Mouse (Mus musculus): ENCODE results near the gene Dchs1. TPM values are rescaled to one million over a fixed set of nuclear protein-coding genes. Genes with fewer than 3 reads are reported as not detected.

Dchs1 gene
- polyA plus RNA-seq, 1 experiment from 2014 or later = 16.5 TPM

DNA sequence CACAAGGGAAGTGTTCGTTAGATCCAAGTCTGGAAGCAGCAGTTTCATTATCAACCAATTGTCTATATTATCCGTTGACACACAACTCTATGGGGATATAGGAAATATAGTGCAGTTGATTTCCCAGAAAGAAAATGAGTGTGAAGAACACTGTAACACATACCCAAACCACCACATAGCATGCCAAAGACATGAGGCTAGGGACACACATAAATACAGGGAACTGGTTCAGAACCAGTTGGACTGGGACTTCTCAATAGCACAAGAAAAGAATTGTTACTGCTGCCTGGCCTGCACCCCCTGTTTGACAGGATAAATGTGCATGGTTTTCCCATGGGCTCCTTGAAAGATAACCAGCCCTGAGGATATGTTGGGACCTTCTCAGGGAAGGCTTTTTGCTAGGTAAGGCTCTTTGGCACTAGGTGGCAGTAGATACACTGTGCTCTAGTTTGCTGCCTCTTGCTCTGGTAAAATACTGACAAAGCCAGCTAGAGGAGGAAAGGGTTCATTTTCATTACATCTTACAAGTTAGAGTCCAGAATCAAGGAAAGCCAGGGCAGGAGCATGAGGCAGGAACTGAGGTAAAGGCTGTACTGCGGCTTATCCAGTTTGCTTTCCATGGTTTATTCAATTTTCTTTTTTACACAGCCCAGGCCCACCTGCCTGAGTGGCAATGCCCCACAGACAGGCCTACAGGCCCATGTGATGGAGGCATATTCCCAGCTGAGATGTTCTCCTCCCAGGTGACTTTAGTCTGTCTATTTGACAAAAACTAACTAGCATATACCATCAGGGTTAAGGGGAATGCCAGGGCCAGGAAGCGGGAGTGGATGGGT, 61.1 kb downstream of the Dchs1 start:
- ATAC-seq = peak; percentile 84
- Histone ChIP-seq H3K36me3 (ENCODE audit: poor library complexity, severe bottlenecking) (peaks cover 19% of the 10 kb centered on the region), H3K27ac (no peak overlapping the region; the same call in 1 of the 2 replicates), H3K4me1 (peaks cover 17% of the 10 kb centered on the region; the same call in 1 of the 2 replicates), H3K9me3 (replicated peaks) (no peaks in the 10 kb centered on the region), H3K4me3 (no peak overlapping the region), H3K27me3 (no peaks in the 10 kb centered on the region), H3K9ac (no peak overlapping the region), H3K4me2 (no peak overlapping the region)
- 78% methylated on average over 4 of the region's 4 CpGs for WGBS

DNA sequence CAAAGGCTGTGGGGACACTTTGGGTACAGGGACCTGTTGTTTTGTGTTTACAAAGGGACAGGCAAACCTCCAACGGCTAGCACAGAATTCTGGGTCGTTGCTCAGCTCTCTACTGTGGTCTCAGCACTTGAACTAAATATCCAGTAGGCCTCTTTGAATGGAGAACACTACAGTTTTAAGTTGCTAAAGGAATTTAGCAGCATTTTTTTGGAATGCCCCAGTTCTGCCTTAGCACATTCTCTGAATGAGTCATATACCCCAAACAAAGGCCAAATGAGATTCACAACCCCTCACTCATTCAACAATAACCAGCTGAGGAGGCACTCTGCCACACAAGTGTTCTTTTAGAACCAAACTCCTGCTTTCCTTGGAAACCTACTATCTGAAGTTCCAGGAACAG, 65.5 kb downstream of the Dchs1 start:
- no peaks in the 10 kb centered on the region for H3K27me3 ChIP-seq
- H3K4me1 ChIP-seq = no peaks in the 10 kb centered on the region
- no peak for ATAC-seq
- no peak overlapping the region for H3K27ac ChIP-seq
- H3K9ac ChIP-seq = no peak overlapping the region
- 80% methylated on average over 2 of the region's 2 CpGs for WGBS
- H3K9me3 ChIP-seq (replicated peaks) = no peaks in the 10 kb centered on the region
- H3K36me3 ChIP-seq (ENCODE audit: poor library complexity, severe bottlenecking) = no peaks in the 10 kb centered on the region
- H3K4me3 ChIP-seq = no peak overlapping the region
- H3K4me2 ChIP-seq = no peak overlapping the region

DNA sequence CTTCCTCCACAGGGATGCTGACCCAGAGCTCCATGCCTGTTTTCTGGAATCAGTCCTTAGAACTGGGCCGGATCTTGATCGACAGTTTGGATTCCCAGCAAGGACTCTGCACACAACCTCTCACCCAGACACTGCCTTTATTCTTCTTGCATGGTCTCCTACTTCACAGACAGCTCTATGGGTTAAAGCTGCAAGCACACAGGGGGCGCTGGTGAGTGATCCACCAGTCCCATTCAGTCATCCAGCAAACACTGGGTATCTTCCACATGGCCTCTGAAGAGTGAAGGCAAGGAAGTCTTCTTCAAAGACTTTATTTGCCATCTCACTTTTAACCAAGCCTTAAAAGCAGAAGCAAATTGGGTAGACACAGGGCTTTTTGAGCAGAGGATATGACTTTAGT, 72.1 kb downstream of the Dchs1 start:
- Histone ChIP-seq H3K36me3 (ENCODE audit: poor library complexity, severe bottlenecking) (no peaks in the 10 kb centered on the region), H3K27me3 (no peaks in the 10 kb centered on the region), H3K27ac (no peak overlapping the region), H3K9ac (no peak overlapping the region), H3K4me1 (no peaks in the 10 kb centered on the region), H3K4me2 (no peak overlapping the region), H3K4me3 (no peak overlapping the region), H3K9me3 (replicated peaks) (no peaks in the 10 kb centered on the region)
- 65% methylated on average over 3 of the region's 3 CpGs for WGBS
- no peak for ATAC-seq

GRCm38 (mm10) chr7:105708733-105709132, 78.7 kb downstream of the Dchs1 start:
- 91% methylated on average over 5 of the region's 5 CpGs for WGBS
- Histone ChIP-seq H3K36me3 (ENCODE audit: poor library complexity, severe bottlenecking) (no peaks in the 10 kb centered on the region), H3K27me3 (no peaks in the 10 kb centered on the region), H3K9ac (no peak overlapping the region), H3K4me3 (no peak overlapping the region), H3K4me2 (no peak overlapping the region), H3K27ac (no peak overlapping the region), H3K9me3 (replicated peaks) (no peaks in the 10 kb centered on the region), H3K4me1 (no peaks in the 10 kb centered on the region)
- ATAC-seq = no peak

DNA sequence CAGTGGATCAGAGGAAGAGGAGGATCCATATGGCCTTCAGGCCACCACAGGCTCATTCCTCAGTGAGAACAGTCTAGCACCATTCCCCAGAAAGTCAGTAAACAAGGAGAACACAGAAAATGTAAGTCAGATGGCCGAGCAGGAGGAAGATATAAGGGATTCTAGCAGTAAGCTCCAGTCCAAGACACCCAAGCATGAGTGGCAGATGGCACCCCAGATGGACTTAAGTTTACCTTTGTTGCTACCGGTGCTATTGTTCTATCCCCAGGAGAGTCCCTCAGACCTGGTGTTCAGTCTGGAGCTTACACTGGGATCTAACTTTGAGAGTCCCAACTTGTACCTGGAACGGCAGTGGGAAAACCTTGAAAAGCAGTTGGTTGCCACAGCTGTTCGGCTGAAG, 83.6 kb downstream of the Dchs1 start:
- Histone ChIP-seq H3K36me3 (ENCODE audit: poor library complexity, severe bottlenecking) (no peaks in the 10 kb centered on the region), H3K9ac (no peak overlapping the region), H3K4me1 (no peaks in the 10 kb centered on the region), H3K9me3 (replicated peaks) (no peaks in the 10 kb centered on the region), H3K27ac (no peak overlapping the region), H3K27me3 (no peaks in the 10 kb centered on the region), H3K4me2 (no peak overlapping the region), H3K4me3 (no peak overlapping the region)
- WGBS = 84% methylated on average over 4 of the region's 4 CpGs
- ATAC-seq = no peak

DNA sequence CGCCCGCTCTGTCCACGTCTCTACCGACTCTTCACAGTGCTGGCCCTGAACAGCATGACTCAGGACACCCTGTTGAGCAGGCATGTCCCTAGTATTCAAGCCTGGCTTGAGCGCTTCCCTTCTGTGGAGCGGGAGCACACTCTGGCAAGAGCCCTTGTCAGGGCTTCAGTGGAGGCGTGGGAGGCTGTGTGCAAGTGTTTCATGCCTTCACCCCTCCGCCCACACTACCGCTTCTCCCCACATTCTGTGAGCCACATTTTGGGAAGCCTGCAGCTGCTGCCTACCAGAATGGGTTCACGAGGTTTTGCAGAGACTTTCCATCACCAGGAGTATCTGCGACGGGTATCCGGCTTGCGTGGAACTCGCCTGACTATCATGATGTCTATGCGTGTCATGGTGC, 84.3 kb downstream of the Dchs1 start:
- no peak for ATAC-seq
- Histone ChIP-seq H3K27me3 (no peaks in the 10 kb centered on the region), H3K9ac (no peak overlapping the region), H3K4me1 (no peaks in the 10 kb centered on the region), H3K4me3 (no peak overlapping the region), H3K36me3 (ENCODE audit: poor library complexity, severe bottlenecking) (no peaks in the 10 kb centered on the region), H3K9me3 (replicated peaks) (no peaks in the 10 kb centered on the region), H3K27ac (no peak overlapping the region), H3K4me2 (no peak overlapping the region)
- WGBS = 86% methylated on average over 16 of the region's 16 CpGs

Other genes starting within 250 kb of the Dchs1 start
- gene Smpd1, start 233.3 kb downstream of the Dchs1 start, polyA plus RNA-seq (2015; fragmentation: Nextera tagmentation; extraction: Ambion mirVana) = 48.5 and 53.9 TPM in 2 replicates
- 186 and 199 TPM in 2 replicates for gene Apbb1, start 206.0 kb downstream of the Dchs1 start, polyA plus RNA-seq (2015; fragmentation: Nextera tagmentation; extraction: Ambion mirVana)
- 0.26 TPM in 1 of 2 replicates, not detected in the other for gene Hpx, start 187.5 kb downstream of the Dchs1 start, polyA plus RNA-seq (2015; fragmentation: Nextera tagmentation; extraction: Ambion mirVana)
- gene Trim3, start 154.1 kb downstream of the Dchs1 start, polyA plus RNA-seq (2015; fragmentation: Nextera tagmentation; extraction: Ambion mirVana) = 45.0 and 51.6 TPM in 2 replicates
- 154 and 163 TPM in 2 replicates for gene Timm10b, start 147.6 kb downstream of the Dchs1 start, polyA plus RNA-seq (2015; fragmentation: Nextera tagmentation; extraction: Ambion mirVana)
- gene Arfip2, start 147.2 kb downstream of the Dchs1 start, polyA plus RNA-seq (2015; fragmentation: Nextera tagmentation; extraction: Ambion mirVana) = 76.1 and 76.4 TPM in 2 replicates
- gene Gm45799, start 147.1 kb downstream of the Dchs1 start, polyA plus RNA-seq (2015; fragmentation: Nextera tagmentation; extraction: Ambion mirVana) = 7.7 and 17.8 TPM in 2 replicates
- gene Dnhd1, start 136.8 kb downstream of the Dchs1 start, polyA plus RNA-seq (2015; fragmentation: Nextera tagmentation; extraction: Ambion mirVana) = 0.98 and 1.0 TPM in 2 replicates
- 179 and 185 TPM in 2 replicates for gene Ilk, start 51.1 kb downstream of the Dchs1 start, polyA plus RNA-seq (2015; fragmentation: Nextera tagmentation; extraction: Ambion mirVana)
- gene Rrp8, start 50.3 kb downstream of the Dchs1 start, polyA plus RNA-seq (2015; fragmentation: Nextera tagmentation; extraction: Ambion mirVana) = 31.2 and 35.4 TPM in 2 replicates
- 137 and 141 TPM in 2 replicates for gene Taf10, start 43.3 kb downstream of the Dchs1 start, polyA plus RNA-seq (2015; fragmentation: Nextera tagmentation; extraction: Ambion mirVana)
- gene Tpp1, start 35.4 kb downstream of the Dchs1 start, polyA plus RNA-seq (2015; fragmentation: Nextera tagmentation; extraction: Ambion mirVana) = 29.5 and 36.8 TPM in 2 replicates
- gene Mrpl17, start 23.4 kb upstream of the Dchs1 start, polyA plus RNA-seq (2015; fragmentation: Nextera tagmentation; extraction: Ambion mirVana) = 244 and 255 TPM in 2 replicates
- 0.29 TPM in 1 of 2 replicates, not detected in the other for gene Gm4070, start 166.3 kb upstream of the Dchs1 start, polyA plus RNA-seq (2015; fragmentation: Nextera tagmentation; extraction: Ambion mirVana)